Mouse (Mus musculus) neural tube, embryonic 15.5 days (tissue): ENCODE measurements at regions not wholly inside any gene's neighbourhood (a gene's known extent, or its start where the extent isn't known, plus 50 kb on each side); places are given as distances from the start of the nearest gene placed in this dataset.

Experiments
- ATAC-seq: fragments of 200-750 bp; cut with Nextera tagmentation; 2 replicates; pipeline ENCODE4 v1.8.0; 2017; ENCODE audit warnings: mild to moderate bottlenecking, moderate TSS enrichment, moderate library complexity; ENCODE audit not compliant: low FRiP score
- H3K27ac ChIP-seq: fragments of 300-500 bp; sonication (generic); replicated peaks from 2 replicates; pipeline ENCODE4 v1.5.1; 2015; ENCODE audit warnings: mild to moderate bottlenecking, inconsistent platforms
- H3K27me3 ChIP-seq: fragments of 300-500 bp; sonication (generic); replicated peaks from 2 replicates; pipeline ENCODE4 v1.6.1; 2015; ENCODE audit warnings: inconsistent platforms
- H3K36me3 ChIP-seq: fragments of 300-500 bp; sonication (generic); 2 replicates; pipeline ENCODE4 v1.6.1; 2015; ENCODE audit warnings: inconsistent platforms
- H3K4me1 ChIP-seq: fragments of 300-500 bp; sonication (generic); 2 replicates; pipeline ENCODE4 v1.6.1; 2015; ENCODE audit warnings: inconsistent platforms
- H3K4me2 ChIP-seq: fragments of 300-500 bp; sonication (generic); 2 replicates; pipeline ENCODE4 v1.6.1; 2015; ENCODE audit warnings: inconsistent platforms, mild to moderate bottlenecking, moderate library complexity
- H3K4me3 ChIP-seq: fragments of 300-500 bp; sonication (generic); replicated peaks from 2 replicates; pipeline ENCODE4 v1.5.1; 2015; ENCODE audit warnings: mild to moderate bottlenecking, inconsistent platforms
- H3K9ac ChIP-seq: fragments of 300-500 bp; sonication (generic); replicated peaks from 2 replicates; pipeline ENCODE4 v1.6.1; 2015; ENCODE audit warnings: mild to moderate bottlenecking, inconsistent platforms
- H3K9me3 ChIP-seq: fragments of 300-500 bp; sonication (generic); replicated peaks from 2 replicates; pipeline ENCODE4 v1.6.1; 2016; ENCODE audit warnings: inconsistent platforms
- WGBS: fragments of 180-500 bp; shearing (Covaris S2); methylation state at CpG from one replicate; pipeline ENCODE4 v1.1.7; 2015; ENCODE audit warnings: mixed read lengths; 5-methylcytosine and 5-hydroxymethylcytosine counted together

DNA sequence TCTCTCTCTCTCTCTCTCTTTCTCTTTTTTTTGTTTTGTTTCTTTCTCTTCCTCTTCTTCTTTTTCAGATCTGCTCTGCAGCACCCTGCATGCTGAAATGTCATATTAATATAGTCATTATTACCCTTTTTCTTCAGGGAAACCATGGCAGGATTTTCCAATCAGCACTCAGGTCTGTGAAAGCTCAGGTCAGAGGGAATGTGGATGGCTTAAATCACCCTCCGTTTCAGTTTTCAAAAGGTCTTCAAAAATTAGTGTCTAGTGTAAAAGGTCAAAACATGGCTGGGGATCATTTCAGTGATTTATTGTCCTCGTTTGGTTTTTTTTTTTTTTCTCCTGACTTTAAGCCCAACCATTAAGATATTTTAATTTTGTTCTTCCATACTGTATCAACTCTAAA is 261.5 kb downstream of the Nr2f2 start:
- WGBS: 10% methylated on average over 2 of the region's 2 CpGs
- H3K4me3 ChIP-seq: no peak overlapping the region

DNA sequence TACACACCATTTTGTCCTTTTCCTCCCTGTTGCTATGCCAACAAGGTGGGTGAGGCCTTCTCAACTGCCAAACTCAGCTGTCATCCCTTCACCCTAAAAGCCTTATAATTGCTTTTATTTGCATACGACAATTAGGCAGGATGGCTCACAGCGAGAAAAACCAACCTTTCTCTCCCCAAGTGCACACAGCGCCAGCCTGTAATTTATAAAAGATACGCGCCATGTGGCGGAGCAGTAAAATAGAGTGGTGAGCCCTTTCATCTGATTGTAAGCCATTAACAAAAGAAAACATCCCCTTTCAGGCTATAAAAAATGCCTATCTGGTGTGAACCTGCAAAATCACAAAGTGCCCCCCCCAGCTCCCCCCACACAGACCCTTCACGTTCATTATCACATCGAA is 262.0 kb downstream of the Nr2f2 start:
- no peak overlapping the region for H3K9ac ChIP-seq
- 0 out of 2 replicates have a peak overlapping the region, but pooled peaks have one; percentile 28 for H3K27ac ChIP-seq
- no peak overlapping the region for H3K4me3 ChIP-seq
- H3K36me3 ChIP-seq: no peaks in the 10 kb centered on the region
- H3K4me1 ChIP-seq: peaks cover 14% of the 10 kb centered on the region
- peak overlapping the region; percentile 30 for H3K4me2 ChIP-seq
- no peaks in the 10 kb centered on the region for H3K9me3 ChIP-seq
- ATAC-seq: no peak
- no peaks in the 10 kb centered on the region for H3K27me3 ChIP-seq
- 4% methylated on average over 8 of the region's 8 CpGs for WGBS

More for the DNA sequence above, 261.5 kb downstream of the Nr2f2 start:
- H3K9ac ChIP-seq: no peak overlapping the region
- no peaks in the 10 kb centered on the region for H3K36me3 ChIP-seq
- H3K27ac ChIP-seq: no peak overlapping the region
- ATAC-seq: no peak
- peaks cover 14% of the 10 kb centered on the region for H3K4me1 ChIP-seq
- H3K9me3 ChIP-seq: no peaks in the 10 kb centered on the region
- H3K27me3 ChIP-seq: no peaks in the 10 kb centered on the region
- no peak overlapping the region for H3K4me2 ChIP-seq

DNA sequence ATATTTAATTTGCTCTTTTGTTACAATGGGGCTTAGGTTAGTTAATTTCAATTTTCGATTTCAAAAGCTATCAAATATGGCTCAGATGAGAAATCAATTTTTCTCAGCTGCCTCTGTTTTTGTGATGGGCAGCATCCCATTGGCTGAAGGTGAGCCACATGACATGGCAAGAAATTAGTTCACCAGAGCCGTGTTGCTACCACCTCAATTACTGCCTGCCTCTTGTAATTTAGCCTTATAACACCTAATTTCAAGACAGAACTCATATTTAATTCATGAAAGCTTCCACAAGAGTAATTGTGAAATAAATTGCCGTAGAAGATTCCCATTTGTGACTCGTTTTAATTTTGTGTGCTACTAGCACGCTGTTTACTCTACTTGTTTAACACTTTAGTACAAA is 262.9 kb downstream of the Nr2f2 start:
- Histone ChIP-seq H3K9ac (no peak overlapping the region), H3K4me1 (peaks cover 14% of the 10 kb centered on the region), H3K36me3 (no peaks in the 10 kb centered on the region), H3K27ac (no peak overlapping the region), H3K9me3 (no peaks in the 10 kb centered on the region), H3K4me2 (peak overlapping the region; percentile 39), H3K27me3 (no peaks in the 10 kb centered on the region), H3K4me3 (no peak overlapping the region)
- 16% methylated on average over 5 of the region's 5 CpGs for WGBS
- no peak for ATAC-seq

DNA sequence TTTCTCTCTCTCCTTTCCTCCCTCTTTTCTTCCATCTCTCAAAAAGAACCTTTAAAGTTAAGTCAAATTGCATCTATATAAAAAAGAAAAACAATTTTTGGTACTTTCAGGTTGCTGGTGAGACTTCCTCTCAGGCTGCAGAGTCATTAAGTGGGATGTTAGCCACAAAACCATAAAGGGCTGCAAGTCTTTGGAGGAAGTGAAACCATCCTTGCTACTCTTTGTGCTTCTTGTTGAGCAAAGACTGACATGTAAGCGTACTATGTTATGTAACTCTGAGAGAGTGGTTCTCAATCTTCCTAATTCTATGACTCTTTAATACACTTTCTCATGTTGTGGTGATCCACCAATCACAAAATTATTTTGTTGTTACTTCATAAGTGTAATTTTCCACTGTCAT is 267.5 kb downstream of the Nr2f2 start:
- no peaks in the 10 kb centered on the region for H3K36me3 ChIP-seq
- H3K4me2 ChIP-seq: no peak overlapping the region
- H3K27me3 ChIP-seq: no peaks in the 10 kb centered on the region
- no peaks in the 10 kb centered on the region; the same call in 1 of the 2 replicates for H3K9me3 ChIP-seq
- no peak overlapping the region for H3K27ac ChIP-seq
- 93% methylated on average over 1 of the region's 1 CpGs for WGBS
- peaks cover 5% of the 10 kb centered on the region for H3K4me1 ChIP-seq
- ATAC-seq: no peak
- no peak overlapping the region for H3K9ac ChIP-seq
- no peak overlapping the region for H3K4me3 ChIP-seq

DNA sequence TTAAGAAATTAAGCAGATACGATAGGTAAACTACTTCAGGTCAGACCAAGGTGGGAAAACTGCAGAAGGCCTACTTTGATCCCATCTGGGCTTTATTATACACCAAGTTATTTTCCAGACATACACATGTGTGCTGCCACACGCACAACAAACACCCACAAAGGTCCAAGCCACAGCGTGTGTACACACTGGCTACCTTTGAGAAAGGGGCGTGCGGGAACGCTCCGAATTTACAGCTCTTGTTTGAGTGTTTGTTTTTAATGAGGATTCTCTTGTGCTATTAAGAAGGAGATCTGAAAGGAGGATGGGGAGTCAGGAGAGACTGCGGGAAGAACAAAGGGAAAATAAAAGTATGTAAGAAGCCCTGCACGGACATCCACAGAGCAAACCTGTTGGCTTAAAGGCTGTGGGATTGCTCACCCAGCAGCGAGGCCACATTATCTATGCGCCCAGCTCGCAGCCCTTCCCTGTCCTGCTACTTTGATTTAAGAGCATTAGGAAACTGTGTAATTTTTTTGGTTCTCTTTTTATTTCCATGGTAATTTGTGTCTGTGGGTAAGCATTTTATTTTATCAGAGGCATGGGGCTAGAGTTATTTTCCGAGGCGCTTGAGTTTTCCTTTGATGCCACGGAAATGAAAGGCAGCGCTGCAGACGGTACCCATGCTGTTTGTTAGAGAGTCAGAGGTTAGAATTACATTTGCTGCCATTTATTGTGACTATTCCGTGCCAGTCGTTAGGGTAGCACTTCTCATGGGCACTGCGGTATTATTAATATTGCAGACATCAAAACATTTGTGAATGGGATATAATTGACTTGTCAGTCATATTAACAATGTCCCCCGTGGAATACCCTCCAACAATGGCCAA is 272.4 kb downstream of the Nr2f2 start:
- H3K9me3 ChIP-seq: peaks cover 5% of the 10 kb centered on the region; the same call in 1 of the 2 replicates
- H3K27ac ChIP-seq: no peak overlapping the region
- H3K4me2 ChIP-seq: peak overlapping the region; percentile 16
- no peak overlapping the region for H3K9ac ChIP-seq
- no peaks in the 10 kb centered on the region for H3K27me3 ChIP-seq
- ATAC-seq: no peak
- WGBS: 35% methylated on average over 21 of the region's 21 CpGs
- no peak overlapping the region for H3K4me3 ChIP-seq
- H3K4me1 ChIP-seq: peaks cover 3% of the 10 kb centered on the region; the same call in 1 of the 2 replicates
- no peaks in the 10 kb centered on the region for H3K36me3 ChIP-seq

DNA sequence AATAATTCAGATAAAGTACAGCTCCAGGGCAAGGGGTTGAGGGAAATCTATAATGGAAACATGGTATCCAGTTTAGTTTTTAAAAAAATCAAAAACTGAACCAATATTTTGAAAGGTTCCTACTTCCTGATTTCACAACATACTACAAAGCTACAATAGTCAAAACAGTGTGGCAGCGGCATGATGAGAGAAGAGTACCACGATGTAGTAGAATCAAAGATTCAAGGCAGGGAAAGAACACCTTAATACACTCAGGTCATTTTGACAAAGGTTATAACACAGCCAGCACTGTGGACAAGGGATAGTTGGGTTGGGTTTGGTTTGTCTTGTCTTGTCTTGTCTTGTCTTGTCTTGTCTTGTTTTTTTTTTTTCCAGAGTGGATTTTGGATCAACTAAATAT is 274.4 kb downstream of the Nr2f2 start:
- Histone ChIP-seq H3K4me1 (peaks cover 3% of the 10 kb centered on the region; the same call in 1 of the 2 replicates), H3K9me3 (peaks cover 5% of the 10 kb centered on the region; the same call in 1 of the 2 replicates), H3K9ac (no peak overlapping the region), H3K4me2 (no peak overlapping the region), H3K36me3 (no peaks in the 10 kb centered on the region), H3K27ac (no peak overlapping the region), H3K4me3 (no peak overlapping the region), H3K27me3 (no peaks in the 10 kb centered on the region)
- ATAC-seq: no peak
- 98% methylated on average over 2 of the region's 2 CpGs for whole genome bisulfite sequencing

DNA sequence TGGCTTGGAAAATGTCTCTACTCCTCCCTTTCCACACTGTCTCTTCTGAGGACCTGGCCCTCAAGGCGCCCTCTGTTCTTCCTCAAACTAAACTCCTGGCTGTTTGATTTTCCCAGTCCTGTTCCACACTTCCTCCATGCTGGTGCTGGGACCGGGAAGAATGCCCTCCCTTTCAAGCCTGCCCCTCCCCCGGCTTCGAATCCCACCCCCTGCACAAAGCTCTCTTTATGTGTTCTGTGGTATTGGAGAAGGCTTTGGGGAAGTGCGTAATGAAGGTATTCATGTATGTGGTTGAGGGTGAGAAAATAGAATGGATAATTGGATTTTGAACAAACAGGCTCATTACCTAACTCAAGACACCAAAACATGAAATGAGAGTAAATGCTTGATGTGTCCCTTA is 277.4 kb downstream of the Nr2f2 start:
- H3K36me3 ChIP-seq: no peaks in the 10 kb centered on the region
- no peak overlapping the region for H3K9ac ChIP-seq
- H3K4me1 ChIP-seq: peaks cover 3% of the 10 kb centered on the region; the same call in 1 of the 2 replicates
- no peak for ATAC-seq
- H3K27me3 ChIP-seq: no peaks in the 10 kb centered on the region
- no peak overlapping the region for H3K4me2 ChIP-seq
- 43% methylated on average over 5 of the region's 5 CpGs for WGBS
- H3K9me3 ChIP-seq: 0 out of 2 replicates have a peak, but pooled peaks cover 5% of the 10 kb centered on the region
- H3K4me3 ChIP-seq: no peak overlapping the region
- no peak overlapping the region for H3K27ac ChIP-seq

DNA sequence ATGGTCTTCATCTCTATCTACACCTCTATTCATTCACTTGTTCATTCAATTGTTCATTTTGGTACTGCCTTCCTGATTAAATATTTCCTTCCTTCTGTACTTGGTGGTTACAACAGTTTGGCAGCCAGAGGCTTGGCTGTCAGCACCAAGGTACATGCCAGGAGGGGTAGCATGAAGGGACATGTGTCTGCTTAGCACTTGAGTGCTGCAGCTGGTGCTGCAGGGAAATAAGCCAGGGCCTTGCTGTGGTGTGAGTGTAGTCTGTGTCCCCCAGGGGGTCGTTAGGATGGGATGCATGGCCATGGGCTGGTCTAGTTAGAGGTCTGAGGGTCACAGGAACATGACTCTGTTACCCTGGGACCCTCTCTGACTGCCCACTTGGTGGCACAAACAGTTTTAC is 296.9 kb downstream of the Nr2f2 start:
- Histone ChIP-seq H3K4me2 (no peak overlapping the region), H3K9ac (no peak overlapping the region), H3K4me3 (no peak overlapping the region), H3K36me3 (no peaks in the 10 kb centered on the region), H3K27ac (no peak overlapping the region), H3K4me1 (peaks cover 16% of the 10 kb centered on the region), H3K27me3 (no peaks in the 10 kb centered on the region), H3K9me3 (no peaks in the 10 kb centered on the region)
- WGBS: 54% methylated on average over 1 of the region's 1 CpGs
- ATAC-seq: no peak

DNA sequence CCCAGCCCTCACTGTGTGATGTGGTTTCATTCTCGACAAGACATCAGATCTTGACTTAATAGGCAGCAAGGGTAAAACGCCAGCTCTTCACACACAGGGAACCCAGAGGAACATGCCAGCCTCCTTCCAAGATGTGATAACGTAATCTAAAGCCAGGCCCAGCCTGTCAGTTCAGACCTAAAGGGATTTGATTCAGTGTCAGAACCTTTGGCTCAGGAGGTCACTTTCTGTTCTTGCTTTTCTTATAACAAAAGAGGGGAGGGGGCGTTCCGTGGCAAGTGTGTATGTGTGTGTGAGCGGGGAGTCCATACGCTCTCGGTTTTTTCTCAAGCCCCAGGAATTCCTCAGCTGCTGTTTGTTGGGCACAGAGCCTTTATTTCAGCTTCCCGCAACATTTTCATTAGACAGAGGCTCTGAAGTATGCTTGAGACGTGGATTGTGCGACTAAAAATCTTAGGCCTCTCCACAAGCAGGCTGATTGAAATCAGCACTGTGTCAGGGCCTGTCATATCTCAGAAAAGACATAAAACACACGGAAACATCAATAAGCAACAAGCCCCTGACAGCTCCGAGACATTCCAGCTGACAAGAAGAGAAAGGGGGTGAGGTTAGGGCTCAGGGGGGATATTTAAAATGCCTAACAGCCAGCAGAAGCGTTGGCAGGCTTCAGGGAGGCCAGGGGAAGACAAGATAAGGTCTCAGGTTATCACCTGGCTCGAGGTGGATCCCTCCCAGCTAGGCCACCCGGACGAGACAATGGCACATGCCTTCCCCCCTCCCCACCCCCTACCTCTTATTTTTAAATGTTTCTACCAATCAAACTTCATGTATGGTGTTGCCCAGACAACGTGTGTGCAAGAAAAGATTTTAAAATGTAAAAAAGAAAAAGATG is 298.5 kb downstream of the Nr2f2 start:
- Histone ChIP-seq H3K4me2 (no peak overlapping the region), H3K4me1 (peaks cover 16% of the 10 kb centered on the region), H3K36me3 (no peaks in the 10 kb centered on the region), H3K9ac (peak overlapping the region; percentile 2; the same call in 1 of the 2 replicates), H3K27me3 (no peaks in the 10 kb centered on the region), H3K27ac (no peak overlapping the region), H3K4me3 (no peak overlapping the region), H3K9me3 (no peaks in the 10 kb centered on the region)
- 0 out of 2 replicates have a peak, but pooled peaks have one; percentile 28 for ATAC-seq
- WGBS: 17% methylated on average over 18 of the region's 18 CpGs

DNA sequence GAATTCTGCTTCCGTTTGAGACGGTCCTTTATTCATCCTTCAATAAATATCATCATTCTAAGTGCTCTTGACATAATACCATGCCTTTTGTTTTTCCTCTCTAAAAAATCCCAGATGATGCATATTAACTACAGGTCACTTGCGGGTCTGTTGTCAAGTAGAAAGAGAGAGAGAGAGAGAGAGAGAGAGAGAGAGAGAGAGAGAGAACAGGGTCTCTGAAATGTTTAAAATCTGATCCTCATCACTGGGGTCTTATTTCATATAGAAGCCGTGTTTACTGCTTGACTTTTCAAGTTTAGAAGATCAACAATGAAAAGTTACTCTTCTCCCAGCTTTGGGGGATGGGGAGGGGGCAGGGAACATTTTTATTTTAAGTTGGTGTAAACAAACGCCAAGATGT is 299.5 kb downstream of the Nr2f2 start:
- Histone ChIP-seq H3K9me3 (no peaks in the 10 kb centered on the region), H3K4me1 (peaks cover 16% of the 10 kb centered on the region), H3K27me3 (no peaks in the 10 kb centered on the region), H3K9ac (no peak overlapping the region), H3K36me3 (no peaks in the 10 kb centered on the region), H3K4me3 (no peak overlapping the region), H3K27ac (no peak overlapping the region), H3K4me2 (no peak overlapping the region)
- no peak for ATAC-seq
- WGBS: 73% methylated on average over 5 of the region's 5 CpGs

DNA sequence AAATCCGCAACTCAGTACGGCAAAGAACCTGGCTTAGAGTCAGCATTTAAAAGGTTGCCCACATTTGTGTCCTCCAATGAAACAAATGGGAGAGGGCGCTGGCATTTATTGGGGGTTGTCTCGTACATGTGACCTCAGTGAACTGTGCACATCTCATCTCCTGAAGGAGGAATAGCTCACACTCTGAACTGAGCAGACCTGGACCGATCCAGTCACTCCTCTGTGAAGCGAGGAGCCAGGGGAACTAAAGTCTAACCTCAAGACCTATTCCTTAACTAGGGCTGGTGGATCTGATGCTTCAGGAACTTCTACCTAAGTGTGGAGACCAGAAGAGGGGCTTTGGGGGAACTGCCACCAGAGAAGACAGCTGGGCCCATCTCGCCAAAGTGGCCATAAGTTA is 300.1 kb downstream of the Nr2f2 start:
- Histone ChIP-seq H3K4me1 (peaks cover 16% of the 10 kb centered on the region), H3K9me3 (no peaks in the 10 kb centered on the region), H3K27ac (no peak overlapping the region), H3K4me3 (no peak overlapping the region), H3K9ac (no peak overlapping the region), H3K36me3 (no peaks in the 10 kb centered on the region), H3K4me2 (no peak overlapping the region), H3K27me3 (no peaks in the 10 kb centered on the region)
- ATAC-seq: no peak
- 87% methylated on average over 7 of the region's 7 CpGs for WGBS
